ENCODE assay signal across 9 mouse cellular contexts in genomic region chr17:45731172-45731864, GRCm38 (mm10). TPM values are rescaled to one million over a fixed set of nuclear protein-coding genes. Genes with fewer than 3 reads are reported as not detected.
DNase-seq lines count a peak whose midpoint lies in the region; ATAC-seq and TF ChIP-seq lines count a peak whose summit lies in the region.
"Had no signal": no experiment of that assay in that cellular context is flagged by ENCODE, and none has a peak within 500 bp of the region (broad histone marks: within the 10 kb centered on the region; RNA-seq: fewer than 3 reads in every experiment).

No protein-coding gene starts in this region.

- ATAC-seq in erythroblast, adult 5-6 weeks (replicated peaks; ENCODE audit: low FRiP score, poor library complexity, severe bottlenecking): peak; percentile 73

- peak; percentile 84 for DNase-seq in ES-E14 (ENCODE audit: low read depth, low spot score)
- DNase-seq in brain, adult 2 months (ENCODE audit: low read depth, low spot score): peak; percentile 94
- peak; percentile 91 to 95 for DNase-seq in heart, postnatal 10 days
- DNase-seq in layer of hippocampus, adult 9-11 months: peak; percentile 82
- DNase-seq in right cerebral cortex, postnatal 25 days: peak; percentile 82
- peak; percentile 80 to 83 for DNase-seq in urinary bladder, postnatal 36 days (ENCODE audit: low spot score in 2 of 2)

- no peak overlapping the region for H3K9ac ChIP-seq in ES-E14 (ENCODE audit: insufficient read depth, low read depth, low read length, poor library complexity, severe bottlenecking)
- H3K9ac ChIP-seq: liver, embryonic 15.5 days had no signal

- intact Hi-C loops in heart, postnatal 10 days (cut with DNase I): loop anchor here (1.0 to 10.0 kb wide), 3 partner anchors 301 to 433 kb away; partner anchors contain the start of genes Gtpbp2 and Vegfa

- no peaks in the 10 kb centered on the region for H3K36me3 ChIP-seq in ES-E14 (ENCODE audit: control insufficient read depth, insufficient read depth, low read length, poor library complexity, severe bottlenecking)
- no peaks in the 10 kb centered on the region for H3K36me3 ChIP-seq in megakaryocyte, embryonic 14.5 days (replicated peaks; ENCODE audit: low read length)
- H3K36me3 ChIP-seq: liver, embryonic 15.5 days had no signal

- no peaks in the 10 kb centered on the region for H3K9me3 ChIP-seq in ES-E14 (ENCODE audit: control insufficient read depth, insufficient read depth, low read depth, low read length)
- H3K9me3 ChIP-seq in megakaryocyte, embryonic 14.5 days: no peaks in the 10 kb centered on the region
- H3K9me3 ChIP-seq: liver, embryonic 15.5 days had no signal

- no peak overlapping the region for H3K4me3 ChIP-seq in ES-E14 (ENCODE audit: insufficient read depth in 1 of 2, low read depth in 1 of 2, low read length in 2 of 2, poor library complexity in 1 of 2, severe bottlenecking in 1 of 2)
- H3K4me3 ChIP-seq in megakaryocyte, embryonic 14.5 days (replicated peaks): peak overlapping the region; percentile 33
- H3K4me3 ChIP-seq: liver, embryonic 15.5 days had no signal

- H3K27ac ChIP-seq in ES-E14 (ENCODE audit: insufficient read depth, low read depth, low read length, poor library complexity, severe bottlenecking): no peak overlapping the region
- H3K27ac ChIP-seq: liver, embryonic 15.5 days had no signal

- in situ Hi-C loops in ES-E14 (cut with MboI; ENCODE audit: low sequenced_read_pairs in 2 of 2, unreplicated experiment in 2 of 2): loop anchor here in 1 of 2 experiments (5.0 kb wide), 1 partner anchor 301 kb away; the partner anchor contains the start of gene Vegfa

- peaks cover 4 to 29% of the 10 kb centered on the region in 2 experiments; a peak in 3 of 4 replicates for H3K4me1 ChIP-seq in ES-E14 (ENCODE audit: control insufficient read depth in 2 of 2, insufficient read depth in 2 of 2, low read length in 2 of 2, poor library complexity in 1 of 2)
- H3K4me1 ChIP-seq in megakaryocyte, embryonic 14.5 days: peaks cover 74% of the 10 kb centered on the region

- H3K27me3 ChIP-seq in megakaryocyte, embryonic 14.5 days (replicated peaks): peaks cover 30% of the 10 kb centered on the region

TF ChIP-seq in ES-E14, 5 proteins besides CTCF, POLR2A, EP300 and RAD21:
- TF ChIP-seq MAFK (IDR thresholded peaks at IDR 0.05; ENCODE audit: insufficient read depth, low read depth, low read length) (no peak), ZNF384 (IDR thresholded peaks at IDR 0.05; ENCODE audit: low read depth, low read length) (no peak), ZC3H11A (IDR thresholded peaks at IDR 0.05; ENCODE audit: borderline replicate concordance, low read depth, low read length) (peak; percentile 97), HCFC1 (IDR thresholded peaks at IDR 0.05; ENCODE audit: borderline replicate concordance, insufficient read depth, low read length) (0 out of 2 replicates have a peak, but pooled peaks have one; percentile 21), CHD2 (IDR thresholded peaks at IDR 0.05; ENCODE audit: low read depth, low read length) (no peak)

RNA-seq across cellular contexts. Expression of gene 1600014C23Rik, which starts 2.3 kb away (rescaled TPM):
- total RNA-seq in ES-E14 (2012; rRNA removed): 0.58 TPM in 1 of 2 replicates, not detected in the other
- not detected in 2 replicates for total RNA-seq in erythroblast, adult 5-6 weeks (2015; ENCODE audit: low replicate concordance)
- total RNA-seq in erythroblast, adult 5-6 weeks (2017; ENCODE audit: low replicate concordance): not detected in 2 replicates
- not detected for total RNA-seq in heart, postnatal 10 days (2021)
- polyA plus RNA-seq in megakaryocyte, embryonic 14.5 days (2012; ENCODE audit: insufficient read depth, low replicate concordance): 1.3 TPM in 1 of 2 replicates, not detected in the other
- polyA plus RNA-seq: liver, embryonic 15.5 days had no signal

RNA-seq across cellular contexts. Expression of gene Tmem63b, which starts 44.6 kb away (rescaled TPM):
- 89.1 and 139 TPM in 2 replicates for total RNA-seq in ES-E14 (2012; rRNA removed)
- total RNA-seq in erythroblast, adult 5-6 weeks (2015; ENCODE audit: low replicate concordance): 2.5 and 5.2 TPM in 2 replicates
- total RNA-seq in erythroblast, adult 5-6 weeks (2017; ENCODE audit: low replicate concordance): 0.43 and 3.9 TPM in 2 replicates
- total RNA-seq in heart, postnatal 10 days (2021): 10 to 100 TPM; 81.4 to 86.9 TPM
- 22.7 and 26.5 TPM in 2 replicates for polyA plus RNA-seq in megakaryocyte, embryonic 14.5 days (2012; ENCODE audit: insufficient read depth, low replicate concordance)

RNA-seq across cellular contexts. Expression of gene Mrpl14, which starts 45.2 kb away (rescaled TPM):
- total RNA-seq in ES-E14 (2012; rRNA removed): 39.2 and 48.2 TPM in 2 replicates
- total RNA-seq in erythroblast, adult 5-6 weeks (2015; ENCODE audit: low replicate concordance): 7.3 and 12.5 TPM in 2 replicates
- 3.4 and 12.0 TPM in 2 replicates for total RNA-seq in erythroblast, adult 5-6 weeks (2017; ENCODE audit: low replicate concordance)
- total RNA-seq in heart, postnatal 10 days (2021): 100 to 1,000 TPM in 1 of 2 experiments, 10 to 100 TPM in 1; 94.7 to 108 TPM
- polyA plus RNA-seq in megakaryocyte, embryonic 14.5 days (2012; ENCODE audit: insufficient read depth, low replicate concordance): 106 and 372 TPM in 2 replicates

Comparison
In these comparisons a context has a peak if more than half of its experiments do, and no peak if none do; other contexts are left out.
1. RNA of gene Tmem63b, which starts 44.6 kb away (total RNA-seq): 89.1 to 139 TPM in ES-E14 and 81.4 to 86.9 TPM in heart, postnatal 10 days; 0.43 to 5.2 TPM in erythroblast, adult 5-6 weeks; every median in the first group is over 10 times any median in the second.
2. Peak in every context shown above with its lines, with median percentiles within 50 percentile points of each other: DNase-seq.